Mouse (Mus musculus): ENCODE data around the gene Dolpp1.
A peak's percentile ranks its signal among the peaks of the same experiment; 100 is the strongest.

The Dolpp1 gene

DNA sequence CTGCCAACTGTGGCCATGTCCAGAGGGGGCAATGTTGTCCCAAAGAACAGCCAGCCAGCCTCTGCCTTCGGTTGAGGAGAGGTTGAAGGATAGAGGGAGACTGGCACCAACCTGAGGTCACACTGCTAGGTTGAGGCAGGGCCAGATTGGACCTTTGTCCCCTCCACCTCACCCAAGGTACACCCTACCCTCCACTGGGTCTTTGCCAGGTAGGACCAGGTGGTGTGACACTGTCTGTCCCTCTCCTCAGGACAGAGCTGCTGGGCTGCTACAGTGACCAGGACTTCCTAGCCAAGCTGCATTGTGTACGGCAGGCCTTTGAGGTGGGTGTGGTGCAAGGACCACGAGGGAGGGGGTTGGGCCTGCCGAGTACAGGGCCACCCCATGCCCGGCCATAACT, 14.3 kb upstream of the Dolpp1 start:
- DNase-seq (ENCODE audit: low read depth, low spot score), result no peak

DNA sequence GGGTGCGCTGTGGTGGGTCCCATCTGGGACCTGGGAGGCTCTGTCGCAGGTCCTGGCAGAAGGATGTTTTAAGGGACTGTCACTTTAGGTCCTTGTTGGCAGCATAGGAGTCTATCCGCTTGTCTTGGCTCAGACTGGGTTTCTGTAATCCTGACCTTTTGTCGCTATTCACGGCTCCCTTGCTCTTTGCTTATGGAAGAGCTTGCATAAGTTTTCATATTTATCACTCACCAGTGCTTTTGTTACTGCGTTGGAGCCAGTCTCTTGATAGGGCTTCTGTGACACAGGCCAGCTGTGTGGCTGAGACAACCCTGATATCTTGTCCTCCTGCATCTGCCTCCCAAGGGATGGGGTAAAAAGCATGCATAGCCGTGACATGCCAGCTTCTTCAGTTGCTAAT, 12.7 kb upstream of the Dolpp1 start:
- no peak for DNase-seq (ENCODE audit: low read depth, low spot score)

DNA sequence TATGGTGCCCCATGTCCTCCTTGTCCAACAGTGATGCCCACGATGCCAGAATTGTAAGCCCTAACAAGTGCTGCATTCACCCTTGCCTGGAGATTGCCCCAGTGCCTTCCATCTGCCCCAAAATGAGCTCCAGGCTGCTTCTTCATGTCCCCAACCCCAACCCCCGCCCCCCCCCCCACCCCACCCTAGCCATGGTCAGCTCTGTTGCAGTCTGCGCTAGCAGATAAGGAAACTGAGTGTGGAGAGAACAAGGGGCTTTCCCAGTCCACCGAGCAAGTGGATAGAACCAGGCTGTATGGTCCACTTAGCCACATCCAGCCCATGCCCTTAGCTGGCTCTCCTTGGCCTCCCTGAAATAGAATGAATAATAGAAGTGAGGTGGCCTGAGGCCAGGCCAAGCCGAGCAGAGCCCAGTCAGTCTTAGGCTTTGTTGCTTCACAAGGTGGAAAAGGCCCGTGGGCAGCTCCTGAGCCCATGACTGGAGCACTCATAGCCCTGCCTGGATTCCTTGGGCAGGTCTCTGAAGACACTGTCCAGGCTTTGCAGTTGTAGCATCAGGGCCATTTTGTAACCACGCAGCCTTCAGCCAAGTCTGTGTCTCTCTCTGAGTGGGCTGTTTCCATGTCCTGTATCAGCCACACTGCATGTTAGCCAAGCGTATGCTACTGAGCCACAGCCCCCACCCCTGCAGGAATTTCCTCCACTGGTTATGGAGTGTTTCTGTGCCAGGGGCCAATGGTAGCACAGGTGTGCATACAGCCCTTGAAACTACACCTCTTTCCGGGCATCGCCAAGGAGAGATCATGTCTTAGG, 11.3 kb upstream of the Dolpp1 start:
- no peak for DNase-seq (ENCODE audit: low read depth, low spot score)

DNA sequence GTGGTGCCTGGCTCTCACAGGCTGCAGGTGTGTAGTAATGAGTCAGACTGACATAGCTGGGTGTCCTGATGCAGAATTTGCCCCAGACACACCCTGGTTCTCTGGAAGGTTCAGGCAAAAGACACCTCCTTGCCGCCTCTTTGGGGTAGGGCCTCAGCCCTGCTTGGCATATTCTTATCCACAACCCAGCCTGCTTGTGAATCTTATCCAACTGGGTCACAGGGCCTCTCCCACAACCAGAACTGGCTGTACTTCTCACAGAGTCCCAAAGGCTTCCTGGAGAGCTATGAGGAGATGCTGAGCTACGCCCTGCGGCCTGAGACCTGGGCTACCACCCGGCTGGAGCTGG, 10.7 kb upstream of the Dolpp1 start:
- no peak for DNase-seq (ENCODE audit: low read depth, low spot score)

DNA sequence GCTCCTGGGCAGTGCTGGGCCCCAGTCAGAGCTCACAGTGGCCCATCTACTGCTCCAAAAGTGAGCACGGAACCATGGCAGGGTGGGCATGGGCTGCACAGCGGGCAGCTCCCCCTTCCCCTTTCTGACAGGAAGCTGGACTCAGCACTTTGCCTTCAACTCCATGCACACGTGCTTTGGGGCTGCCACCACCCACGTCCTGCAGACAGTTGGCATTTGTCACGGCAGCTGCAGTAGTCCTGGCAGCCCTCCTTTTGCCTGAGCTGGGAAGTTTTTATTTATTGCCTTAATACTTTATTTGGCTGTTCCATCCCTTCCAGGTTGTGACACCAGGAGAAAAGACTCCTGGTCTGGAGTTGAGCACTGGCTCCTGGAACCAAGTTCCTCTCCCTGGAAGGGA, 7.2 kb upstream of the Dolpp1 start:
- DNase-seq (ENCODE audit: low read depth, low spot score), result no peak

DNA sequence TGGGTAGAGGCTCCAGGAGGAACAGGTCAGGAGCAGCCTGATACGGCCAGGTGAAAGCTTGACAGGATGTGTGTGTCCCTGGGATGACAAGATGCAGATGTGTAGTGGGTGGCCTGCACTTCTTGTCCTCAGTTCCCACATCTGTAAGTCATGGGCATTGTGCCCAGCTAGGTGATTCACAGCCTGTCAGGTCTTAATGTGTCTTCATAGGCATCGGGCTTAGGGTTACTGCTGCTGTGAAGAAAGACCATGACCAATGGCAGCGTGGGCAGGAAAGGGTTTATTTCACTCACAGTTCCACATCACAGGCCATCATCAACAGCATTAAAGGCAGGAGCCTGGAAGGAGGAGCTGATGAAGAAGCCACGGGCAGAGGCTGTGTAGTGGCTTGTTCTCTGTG, 6.5 kb upstream of the Dolpp1 start:
- no peak for DNase-seq (ENCODE audit: low read depth, low spot score)

DNA sequence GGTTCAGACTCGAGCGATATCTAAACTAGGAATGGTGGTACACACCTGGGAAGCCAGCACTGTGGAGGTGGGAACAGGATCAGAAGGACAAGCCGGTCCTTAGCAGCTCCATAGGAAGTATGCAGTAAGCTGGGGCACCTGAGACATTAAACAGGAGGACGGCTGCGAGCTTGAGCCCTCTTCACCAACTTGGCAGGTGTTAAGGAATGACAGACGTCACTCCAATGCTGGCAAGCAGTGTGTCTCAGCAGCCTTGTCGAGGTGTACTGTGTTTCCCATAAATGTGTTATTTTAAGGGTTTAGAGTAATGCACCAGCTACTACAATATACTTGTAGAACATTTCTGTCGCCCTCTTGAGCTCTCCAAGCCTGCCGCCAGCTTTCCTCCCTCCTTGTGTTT, 5.1 kb upstream of the Dolpp1 start:
- no peak for DNase-seq (ENCODE audit: low read depth, low spot score)

DNA sequence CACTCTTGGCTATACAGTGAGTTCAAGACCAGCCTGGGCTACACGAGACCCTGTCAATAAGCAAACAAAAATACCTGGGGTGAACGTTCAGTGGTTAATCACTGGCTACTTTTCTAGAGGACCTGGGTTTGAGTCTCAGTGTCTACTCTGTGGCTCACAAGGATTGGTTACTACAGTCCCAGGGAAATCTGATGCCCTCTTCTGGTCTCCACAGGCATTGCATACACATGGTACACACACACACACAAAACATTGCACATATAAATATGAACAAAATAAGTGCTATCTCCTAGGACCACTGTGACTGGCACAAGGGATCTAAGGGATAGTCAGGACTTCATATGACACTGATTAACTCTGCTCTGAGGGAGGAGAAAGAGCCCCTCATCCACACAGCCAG, 3.1 kb upstream of the Dolpp1 start:
- DNase-seq (ENCODE audit: low read depth, low spot score), result no peak

DNA sequence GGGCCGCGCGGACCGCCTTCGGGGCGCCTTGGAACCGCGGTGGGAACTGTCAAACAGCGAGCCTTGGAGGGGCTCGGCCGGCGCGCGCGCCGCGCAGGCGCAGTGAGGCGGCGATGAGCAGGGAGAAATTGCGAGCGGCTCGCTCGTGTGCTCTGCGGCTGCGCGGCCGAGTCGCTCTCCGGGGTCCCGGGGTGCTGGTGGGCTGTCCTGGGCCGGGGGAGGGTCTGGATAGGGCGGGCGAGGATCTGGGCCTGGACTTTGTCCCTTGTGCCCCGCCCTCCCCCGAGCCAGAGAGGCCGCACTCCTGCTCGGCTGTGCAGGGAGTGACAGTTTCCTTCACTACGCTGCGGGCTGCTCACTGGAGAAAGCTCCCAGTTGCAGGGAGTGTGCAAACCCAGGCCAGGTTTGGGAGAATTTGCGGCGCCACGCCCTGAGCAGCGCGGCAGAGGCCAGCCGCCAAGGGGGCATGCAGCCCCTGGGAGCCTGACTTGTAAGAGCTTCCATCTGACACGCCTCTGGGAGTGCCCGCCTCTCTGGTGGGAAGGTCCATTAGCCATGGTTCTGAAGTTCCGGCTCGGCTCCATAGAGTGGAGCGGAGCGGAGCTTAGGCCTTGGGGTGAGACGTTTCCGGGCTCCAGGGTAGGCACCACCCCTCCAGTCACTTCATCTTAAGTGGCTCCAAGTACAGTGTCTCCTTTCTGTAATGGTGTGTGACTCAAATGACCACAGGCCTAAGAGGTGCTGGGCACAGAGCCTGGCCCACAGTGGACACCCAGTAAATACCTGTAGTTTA, 719 bp downstream of the Dolpp1 start:
- DNase-seq (ENCODE audit: low read depth, low spot score), result peak; percentile 63

DNA sequence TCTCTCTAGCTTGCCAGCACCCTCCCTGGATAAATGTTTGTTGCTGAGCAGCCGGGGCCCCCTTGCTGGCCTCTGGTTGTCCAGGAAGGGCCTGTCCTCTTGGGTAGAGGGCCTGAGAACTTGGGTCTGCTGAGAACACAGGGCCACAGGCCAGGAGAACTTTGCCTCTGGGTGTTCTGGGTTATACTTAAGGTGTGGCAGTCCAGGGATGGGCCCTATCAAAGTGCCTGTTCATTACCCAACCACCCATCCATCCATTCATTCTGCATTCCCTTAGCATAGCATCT, 1.3 kb downstream of the Dolpp1 start:
- no peak for DNase-seq (ENCODE audit: low read depth, low spot score)

DNA sequence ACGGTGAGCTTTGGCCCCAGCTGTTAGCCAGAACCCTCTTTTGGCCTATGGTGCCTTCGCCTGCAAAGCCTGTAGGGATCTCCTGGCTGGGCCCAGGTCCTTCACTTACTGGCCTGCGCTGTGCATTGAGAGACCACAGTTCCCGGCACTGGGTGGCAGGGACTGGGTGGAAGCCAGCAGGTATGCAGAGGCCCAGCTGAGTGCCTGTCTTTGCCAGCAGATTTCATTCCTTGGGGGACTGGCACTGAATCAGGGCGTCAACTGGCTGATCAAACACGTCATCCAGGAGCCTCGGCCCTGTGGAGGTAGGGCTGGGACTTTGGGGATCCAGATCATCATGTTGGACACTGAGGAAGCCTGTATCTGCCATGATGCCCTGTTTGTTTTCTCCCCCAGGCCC, 3.7 kb downstream of the Dolpp1 start:
- no peak for DNase-seq (ENCODE audit: low read depth, low spot score)

DNA sequence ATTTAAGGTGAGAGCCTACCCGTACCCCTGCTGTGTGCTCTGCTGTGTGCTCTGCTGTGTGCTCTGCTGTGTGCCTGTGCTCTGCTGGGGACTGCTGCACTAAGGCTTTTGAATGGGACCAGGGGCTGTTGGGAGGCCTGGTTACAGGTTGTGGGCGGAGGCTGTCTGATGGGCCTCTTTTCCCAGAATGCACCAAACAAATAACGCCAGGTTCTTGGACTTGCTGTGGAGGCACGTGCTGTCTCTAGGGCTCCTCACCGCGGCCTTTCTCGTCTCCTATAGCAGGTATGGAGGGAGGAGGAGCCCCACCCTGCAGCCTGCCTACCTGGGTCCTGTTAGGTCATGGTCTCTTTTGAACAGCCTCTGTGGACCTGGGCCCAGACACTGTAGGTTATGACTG, 4.2 kb downstream of the Dolpp1 start:
- DNase-seq (ENCODE audit: low read depth, low spot score), result no peak

DNA sequence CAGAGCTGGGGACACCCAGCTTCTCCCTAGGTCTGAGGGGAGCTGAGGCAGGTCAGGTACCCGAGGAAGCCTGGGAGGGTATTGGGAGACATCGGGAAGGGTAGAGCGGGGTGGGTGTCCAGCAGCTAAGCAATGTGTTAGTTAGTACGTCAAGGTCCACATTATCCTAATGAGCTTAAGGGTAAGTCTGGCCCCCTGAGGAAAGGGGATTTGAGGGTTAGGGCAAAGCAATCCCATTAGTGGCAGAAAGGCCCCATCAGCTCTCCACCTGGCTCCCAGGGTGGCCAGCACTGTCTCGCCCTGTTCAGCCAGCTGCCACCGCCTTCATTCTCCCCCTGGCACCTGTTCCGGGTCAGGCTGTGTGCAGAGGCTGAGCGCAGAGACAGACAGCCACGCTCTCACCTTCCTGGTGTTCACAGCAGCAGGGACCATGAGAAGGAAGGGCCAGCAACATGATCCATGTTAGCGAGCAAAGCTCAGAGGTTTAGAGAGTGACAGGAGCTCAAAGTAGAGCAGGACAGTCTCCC, 6.0 kb downstream of the Dolpp1 start:
- DNase-seq (ENCODE audit: low read depth, low spot score), result no peak

DNA sequence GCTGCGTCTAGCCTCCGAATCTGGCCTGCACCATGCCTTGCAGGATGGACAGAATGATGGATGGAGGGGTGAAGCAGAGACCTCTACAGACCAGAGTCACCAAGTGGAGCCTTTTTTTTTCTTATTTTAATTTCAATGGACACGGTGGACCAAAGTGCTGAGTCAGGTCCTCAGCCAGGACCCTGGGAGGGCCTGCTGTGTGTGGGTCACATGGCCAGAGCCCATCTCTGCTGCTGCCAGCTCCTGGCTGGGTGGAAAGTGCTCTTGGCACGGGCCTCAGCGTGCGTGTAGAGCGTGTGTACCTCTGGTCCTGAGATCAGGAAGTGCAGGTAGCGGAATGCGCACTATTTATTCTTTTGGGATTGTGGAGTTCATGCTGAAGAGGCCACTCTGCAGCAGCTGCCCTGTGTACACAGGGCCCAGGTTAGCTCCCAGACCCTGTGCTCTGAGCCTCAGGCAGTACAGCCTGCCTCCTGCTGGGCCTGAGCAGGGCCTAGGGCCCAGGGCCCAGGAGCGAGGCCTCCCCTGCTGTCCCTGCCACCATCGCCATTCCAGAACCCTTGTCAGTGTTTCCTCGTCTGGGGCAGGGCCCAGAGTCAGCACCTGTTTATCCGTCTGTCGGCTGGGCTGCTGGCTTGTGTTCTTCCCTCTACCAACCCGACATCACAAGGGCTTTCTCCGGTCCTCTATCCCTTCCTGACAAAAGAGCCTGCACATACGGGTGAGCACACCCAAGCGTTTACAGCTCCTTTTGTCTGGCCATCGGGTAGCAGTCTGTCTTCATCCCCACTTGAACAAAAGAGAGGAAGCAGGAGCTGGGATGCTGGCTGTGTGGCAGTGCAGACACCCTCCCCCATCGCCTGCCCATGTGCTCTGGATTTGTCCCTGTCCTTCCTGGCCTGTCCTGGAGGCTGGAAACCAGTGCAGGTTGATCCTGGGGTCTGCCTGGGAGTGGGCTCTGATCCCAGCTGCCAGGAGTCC, 7.4 kb downstream of the Dolpp1 start:
- no peak for DNase-seq (ENCODE audit: low read depth, low spot score)

DNA sequence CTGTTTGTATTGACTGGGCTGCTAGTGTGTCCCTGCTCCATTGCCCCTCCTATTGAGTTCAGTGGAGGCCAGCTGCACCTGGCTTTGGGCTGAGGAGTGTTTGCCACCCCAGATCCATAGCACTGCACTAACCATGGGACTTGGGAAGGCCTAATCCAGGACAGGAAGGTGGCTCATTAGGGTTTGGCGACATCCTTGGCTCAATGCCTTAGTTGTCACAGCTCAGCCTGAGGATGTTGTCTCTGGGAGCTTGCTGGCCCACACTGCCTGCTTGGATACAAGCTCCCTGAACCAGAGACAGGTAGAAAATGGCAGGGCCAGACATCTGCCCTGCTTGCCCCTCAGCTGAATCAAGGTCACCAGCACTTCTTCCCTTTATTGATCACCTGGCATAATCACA, 9.5 kb downstream of the Dolpp1 start:
- DNase-seq (ENCODE audit: low read depth, low spot score), result no peak

DNA sequence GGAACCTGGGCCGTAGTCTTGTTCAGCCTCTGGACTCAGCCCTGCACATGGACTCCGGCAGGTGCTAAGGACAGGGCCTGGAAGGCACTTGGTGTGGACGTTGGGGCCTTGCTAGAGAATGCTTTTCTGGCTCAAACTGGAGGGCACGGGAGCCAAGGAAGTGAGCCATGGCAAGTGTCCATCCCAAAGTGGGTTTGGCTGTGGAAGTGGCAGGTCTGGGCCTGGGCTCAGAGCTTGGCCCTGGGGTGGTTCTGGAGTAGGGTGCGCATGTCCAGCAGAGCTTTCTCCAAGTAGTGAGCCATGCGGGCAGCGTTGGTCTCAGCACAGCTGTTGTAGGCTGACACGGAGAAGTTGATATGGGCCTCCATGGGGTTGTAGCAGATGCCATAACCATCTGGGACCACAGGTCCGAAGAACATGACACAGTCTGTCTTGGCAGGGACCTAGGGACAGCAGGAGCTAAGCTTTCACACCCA, 10.3 kb downstream of the Dolpp1 start:
- DNase-seq (ENCODE audit: low read depth, low spot score), result no peak

DNA sequence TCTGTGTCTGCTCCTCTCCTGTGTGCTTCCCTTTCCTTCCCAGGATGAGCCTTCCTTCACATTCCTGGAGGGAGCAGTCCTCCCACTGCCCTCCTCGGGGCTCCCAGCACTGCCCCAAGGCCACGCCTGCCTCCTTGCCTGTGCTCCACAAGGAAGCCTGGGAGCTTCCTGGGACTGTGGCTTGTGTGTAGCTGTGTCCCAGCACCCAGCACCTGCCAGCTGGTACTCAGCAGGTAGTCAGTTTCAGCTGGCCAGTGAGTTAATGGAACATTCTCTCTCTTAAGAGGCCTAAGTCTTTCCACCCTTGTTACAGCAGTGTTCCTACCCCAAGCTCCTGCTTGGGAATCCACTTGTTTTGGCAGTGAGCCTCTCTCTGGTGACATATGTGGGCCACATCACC, 10.8 kb downstream of the Dolpp1 start:
- DNase-seq (ENCODE audit: low read depth, low spot score), result no peak

DNA sequence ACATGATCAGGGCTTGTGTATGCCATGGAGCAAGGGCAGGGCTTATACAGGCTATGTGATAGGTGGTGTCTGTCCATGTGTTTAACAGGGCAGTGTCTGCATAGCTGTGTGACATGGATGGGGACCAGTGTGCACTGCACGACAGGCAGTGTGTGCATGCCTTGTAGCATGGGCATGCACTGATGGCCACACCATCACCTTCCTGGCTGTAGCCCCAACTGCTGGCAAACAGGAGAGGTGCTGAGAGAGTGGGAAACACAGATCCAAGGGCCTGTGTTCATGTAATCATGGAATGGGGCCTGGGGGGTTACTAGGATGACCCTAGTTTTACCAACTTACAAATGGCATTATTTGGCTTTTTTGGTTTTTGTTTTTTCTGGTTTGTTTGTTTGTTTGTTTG, 11.8 kb downstream of the Dolpp1 start:
- no peak for DNase-seq (ENCODE audit: low read depth, low spot score)

DNA sequence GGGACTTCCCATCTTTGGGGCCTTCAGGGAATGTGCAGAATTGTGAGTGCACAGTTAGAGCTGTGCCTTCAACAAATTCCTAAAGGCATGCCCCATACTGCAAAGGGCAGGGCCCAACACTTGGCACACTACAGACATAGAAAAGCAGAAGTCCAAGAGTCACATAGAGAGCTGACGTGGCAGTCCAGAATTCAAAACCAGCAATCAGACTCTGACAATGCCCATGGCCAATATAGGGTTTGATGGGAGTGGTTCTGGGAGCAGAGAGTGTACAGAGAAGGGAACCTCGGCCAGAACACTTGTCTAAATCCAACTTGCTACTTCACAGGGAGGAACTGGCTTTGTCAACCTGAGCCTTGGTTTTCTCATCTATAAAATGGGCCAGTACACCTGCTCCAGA, 15.2 kb downstream of the Dolpp1 start:
- DNase-seq (ENCODE audit: low read depth, low spot score), result no peak

DNA sequence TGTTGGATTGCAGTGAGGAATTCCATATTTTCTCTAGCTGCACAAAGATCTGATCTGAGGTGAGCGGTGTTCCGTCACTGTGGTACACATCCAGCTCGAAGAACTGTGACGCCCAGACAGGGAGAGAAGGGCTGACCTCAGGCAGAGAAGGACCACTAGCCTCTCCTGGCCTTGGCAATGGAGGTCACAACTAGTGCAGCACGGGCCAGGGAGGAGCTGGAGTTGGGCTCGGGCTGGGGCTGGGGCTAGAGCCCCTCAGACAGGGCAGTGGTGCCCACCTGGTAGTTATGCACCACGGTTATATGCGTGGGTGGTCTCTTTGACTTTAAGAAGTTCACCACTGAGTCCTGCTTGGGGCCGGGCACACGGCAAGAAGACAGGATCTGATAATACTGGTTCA, 15.7 kb downstream of the Dolpp1 start:
- DNase-seq (ENCODE audit: low read depth, low spot score), result no peak

DNA sequence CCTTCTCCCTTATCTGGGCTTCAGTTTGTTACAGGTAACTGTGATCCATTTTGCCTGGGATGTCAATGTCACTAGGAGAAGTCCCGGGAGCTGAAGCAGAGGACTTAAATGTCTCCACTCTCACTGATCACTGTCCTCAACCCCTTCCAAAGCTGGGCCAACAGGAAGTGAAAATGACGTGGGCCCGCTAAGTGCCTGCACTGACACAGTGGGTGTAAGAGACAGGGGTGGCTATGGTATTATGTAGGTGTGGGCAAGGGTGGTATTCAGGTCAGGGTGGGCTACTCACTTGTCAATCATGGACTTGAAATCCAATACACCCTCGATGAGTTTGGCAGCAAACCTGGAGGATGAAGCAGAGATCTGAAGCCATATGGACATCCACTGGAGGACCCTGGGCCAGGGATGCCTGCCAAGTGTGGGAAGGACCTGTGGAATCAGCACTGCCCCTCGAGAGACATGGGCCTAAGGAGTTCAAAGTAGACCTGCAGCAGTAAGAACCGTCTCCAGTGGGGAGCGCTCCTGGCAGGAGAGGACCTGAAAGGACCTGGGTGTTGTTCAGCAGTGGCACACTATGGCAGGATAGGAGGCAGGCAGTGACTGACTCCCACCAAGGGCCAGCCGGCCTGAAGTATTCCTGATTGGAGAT, 16.5 kb downstream of the Dolpp1 start:
- DNase-seq (ENCODE audit: low read depth, low spot score), result no peak
